Mouse (Mus musculus) hindbrain, embryonic 10.5 days (tissue): Measurements from ENCODE around the gene Bin2. TPM values are rescaled to one million over a fixed set of nuclear protein-coding genes. Genes with fewer than 3 reads are reported as not detected.
A peak's percentile ranks its signal among the peaks of the same experiment; 100 is the strongest.
"Not testable (repeated sequence)": the region's sequence is repeated elsewhere in the genome, so short reads cannot be mapped to it uniquely, and the experiment has no call there.

Source experiments
- DNase-seq: peaks from one replicate; pipeline ENCODE4 v3.0.0-alpha.2; 2017; ENCODE audit warnings: low spot score
- H3K27ac ChIP-seq: fragments of 300-500 bp; sonication (generic); 2 replicates; pipeline ENCODE4 v1.5.1; 2016; ENCODE audit warnings: mild to moderate bottlenecking, moderate library complexity
- H3K27me3 ChIP-seq: fragments of 300-500 bp; sonication (generic); 2 replicates; pipeline ENCODE4 v1.6.1; 2016; ENCODE audit warnings: mild to moderate bottlenecking; ENCODE audit not compliant: poor library complexity, insufficient read depth, severe bottlenecking
- H3K36me3 ChIP-seq: fragments of 300-500 bp; sonication (generic); 2 replicates; pipeline ENCODE4 v1.6.1; 2016; ENCODE audit warnings: mild to moderate bottlenecking, moderate library complexity
- H3K4me1 ChIP-seq: fragments of 300-500 bp; sonication (generic); replicated peaks from 2 replicates; pipeline ENCODE4 v1.6.1; 2016; ENCODE audit warnings: mild to moderate bottlenecking
- H3K4me3 ChIP-seq: fragments of 300-500 bp; sonication (generic); 2 replicates; pipeline ENCODE4 v1.5.1; 2016; ENCODE audit warnings: mild to moderate bottlenecking, moderate library complexity
- H3K9me3 ChIP-seq: fragments of 300-500 bp; sonication (generic); 2 replicates; pipeline ENCODE4 v1.6.1; 2016; ENCODE audit warnings: mild to moderate bottlenecking, moderate library complexity
- WGBS: fragments of 180-500 bp; shearing (Covaris S2); methylation state at CpG from one replicate; pipeline ENCODE4 v1.1.7; 2016; 5-methylcytosine and 5-hydroxymethylcytosine counted together
- polyA plus RNA-seq: library from polyadenylated mRNA; unstranded; fragments of >200 nt; fragmentation: Nextera tagmentation; extraction: Ambion mirVana; gene quantifications from 2 replicates; pipeline ENCODE4 v1.2.1, GENCODE M21; 2016

Bin2 gene
- polyA plus RNA-seq, 1 experiment from 2014 or later = 4.5 TPM

DNA sequence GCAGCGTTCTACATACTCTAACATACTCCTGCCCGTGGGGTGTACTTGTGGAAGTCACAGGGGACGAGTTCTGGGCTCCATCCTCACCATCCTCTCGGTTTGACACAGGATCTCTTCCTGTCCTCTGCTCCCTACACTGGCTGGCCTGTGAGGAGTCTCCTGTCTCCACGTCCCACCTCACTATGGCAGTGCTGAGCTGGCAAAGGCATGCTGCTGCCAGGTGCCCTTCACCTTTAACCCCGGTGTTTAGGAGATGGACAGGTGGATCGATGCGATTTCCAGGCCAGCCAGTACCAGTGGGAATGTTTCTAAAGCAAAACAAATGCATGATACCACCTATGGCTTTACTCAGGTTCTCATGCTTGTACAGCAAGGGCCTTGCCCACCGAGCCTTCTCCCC lies 45.6 kb downstream of the Bin2 start:
- WGBS = 89% methylated on average over 9 of the region's 9 CpGs
- H3K4me3 ChIP-seq = no peak overlapping the region
- peaks cover 8% of the 10 kb centered on the region for H3K27me3 ChIP-seq
- no peaks in the 10 kb centered on the region for H3K9me3 ChIP-seq
- peaks cover 30% of the 10 kb centered on the region for H3K36me3 ChIP-seq
- no peak for DNase-seq
- H3K27ac ChIP-seq = no peak overlapping the region
- peaks cover 15% of the 10 kb centered on the region for H3K4me1 ChIP-seq

DNA sequence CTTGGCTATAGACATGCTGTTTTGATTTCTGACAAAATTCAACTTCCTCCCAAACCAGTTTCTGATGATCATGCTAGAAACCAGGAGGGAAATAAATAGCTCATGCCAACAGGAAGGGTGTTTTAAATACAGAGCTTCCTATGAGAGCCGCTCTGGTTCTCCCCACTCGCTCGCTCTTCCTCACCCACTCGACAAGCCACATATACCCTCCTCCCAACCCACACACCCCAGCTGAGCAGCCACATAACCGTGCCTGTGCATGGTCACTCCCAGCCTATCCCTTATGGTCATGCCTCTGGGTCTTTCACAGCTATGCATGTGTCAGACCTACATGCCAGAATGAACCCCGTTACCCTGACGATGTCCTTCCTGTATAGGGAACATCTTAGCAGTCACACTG lies 47.2 kb downstream of the Bin2 start:
- Histone ChIP-seq H3K36me3 (peaks cover 45% of the 10 kb centered on the region), H3K27me3 (no peaks in the 10 kb centered on the region), H3K4me3 (no peak overlapping the region), H3K9me3 (no peaks in the 10 kb centered on the region), H3K27ac (no peak overlapping the region), H3K4me1 (0 out of 2 replicates have a peak, but pooled peaks cover 4% of the 10 kb centered on the region)
- no peak for DNase-seq
- WGBS = 91% methylated on average over 7 of the region's 7 CpGs

DNA sequence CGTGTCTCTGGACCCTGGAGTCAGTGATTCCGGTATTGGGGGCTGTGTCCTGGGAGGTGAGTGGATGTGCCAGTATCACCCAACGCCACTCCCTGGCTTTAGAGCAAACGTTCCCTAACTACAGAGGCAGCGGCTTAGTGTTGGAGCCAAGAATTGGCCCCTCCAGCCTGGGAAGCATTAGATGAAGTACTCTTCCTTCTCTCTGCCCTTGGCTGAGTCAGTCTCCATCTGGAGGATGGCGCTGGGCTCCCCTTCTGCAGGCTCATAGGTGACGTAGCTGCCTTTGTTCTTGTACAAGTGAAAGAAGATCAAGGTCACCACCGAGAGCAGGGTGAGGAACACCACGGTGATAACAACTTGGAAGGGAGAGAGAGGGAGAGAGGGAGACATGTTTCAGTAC lies 47.7 kb downstream of the Bin2 start:
- WGBS = 77% methylated on average over 9 of the region's 9 CpGs
- peaks cover 48% of the 10 kb centered on the region for H3K36me3 ChIP-seq
- H3K9me3 ChIP-seq = not testable (repeated sequence)

DNA sequence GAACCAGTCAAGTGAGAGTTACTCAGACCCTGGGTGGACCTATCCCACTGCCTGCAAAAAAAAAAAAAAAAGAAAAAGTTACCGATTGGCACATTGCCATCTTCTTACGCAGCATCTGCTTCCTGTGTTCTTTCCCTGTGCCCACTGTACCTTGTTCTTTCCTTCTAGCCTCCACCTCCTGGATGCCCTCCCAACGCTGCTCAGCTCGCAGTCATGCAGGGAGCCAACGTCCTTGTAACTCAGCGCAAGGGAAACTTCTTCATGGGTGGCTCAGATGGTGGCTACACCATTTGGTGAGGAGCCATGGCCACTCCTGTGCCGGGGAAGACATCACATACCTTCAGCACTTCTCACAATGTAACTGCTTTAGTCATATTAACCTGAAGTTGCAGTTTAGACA lies 50.2 kb downstream of the Bin2 start:
- Histone ChIP-seq H3K27ac (no peak overlapping the region), H3K4me3 (no peak overlapping the region), H3K9me3 (no peaks in the 10 kb centered on the region), H3K27me3 (peaks cover 3% of the 10 kb centered on the region; the same call in 1 of the 2 replicates), H3K4me1 (peaks cover 22% of the 10 kb centered on the region), H3K36me3 (peaks cover 48% of the 10 kb centered on the region)
- 90% methylated on average over 7 of the region's 7 CpGs for WGBS
- no peak for DNase-seq

More for the DNA sequence above, 47.7 kb downstream of the Bin2 start:
- not testable (repeated sequence) for H3K27ac ChIP-seq, DNase-seq, H3K4me3 ChIP-seq, H3K4me1 ChIP-seq, H3K27me3 ChIP-seq

DNA sequence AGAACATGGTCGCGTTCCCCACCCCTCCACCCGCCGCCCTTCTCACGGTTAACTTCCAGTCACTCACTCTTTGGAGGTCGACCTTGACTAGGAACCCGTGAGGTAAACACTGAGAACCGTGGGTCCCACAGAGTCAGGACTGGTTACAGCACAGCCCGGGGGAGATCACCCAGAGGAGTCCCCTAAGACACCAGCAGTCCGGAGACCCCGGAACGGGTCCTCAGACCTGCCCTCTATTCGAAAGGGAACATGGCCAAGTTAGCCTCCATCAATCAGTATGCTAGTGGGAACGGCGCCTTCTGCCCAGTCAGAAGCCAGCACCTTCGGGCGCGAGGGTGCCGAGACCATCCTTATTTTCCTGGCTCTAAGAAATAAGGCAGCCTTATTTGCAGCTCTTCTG lies 53.1 kb downstream of the Bin2 start:
- Histone ChIP-seq H3K4me1 (peaks cover 32% of the 10 kb centered on the region), H3K27me3 (peaks cover 19% of the 10 kb centered on the region), H3K27ac (peak overlapping the region; percentile 97), H3K36me3 (peaks cover 43% of the 10 kb centered on the region), H3K4me3 (peak overlapping the region; percentile 93), H3K9me3 (no peaks in the 10 kb centered on the region)
- WGBS = 2% methylated on average over 19 of the region's 19 CpGs
- no peak for DNase-seq

DNA sequence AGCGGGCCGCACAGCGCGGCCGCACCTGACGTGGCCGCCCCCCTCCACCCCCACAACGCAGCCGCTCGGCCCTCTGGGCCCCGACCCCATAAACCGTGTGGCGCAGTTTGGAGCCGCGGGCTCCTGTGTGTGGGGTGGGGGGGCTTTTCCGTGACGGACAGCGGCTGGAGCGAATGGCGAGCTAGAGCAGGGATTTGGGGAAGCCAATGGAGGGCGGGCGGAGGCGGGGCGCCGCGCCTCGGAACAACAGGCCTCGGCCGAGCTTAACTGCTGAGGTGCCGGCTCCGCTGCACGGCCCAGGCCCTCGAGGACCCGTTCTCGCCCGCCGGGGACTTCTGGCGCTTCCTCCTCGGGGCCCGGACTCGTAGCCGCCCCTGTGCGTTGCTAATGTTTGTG lies 53.5 kb downstream of the Bin2 start:
- under 1% methylated on average over 41 of the region's 43 CpGs for WGBS
- Histone ChIP-seq H3K4me3 (peak overlapping the region; percentile 93), H3K27me3 (peaks cover 23% of the 10 kb centered on the region), H3K9me3 (no peaks in the 10 kb centered on the region), H3K27ac (peak overlapping the region; percentile 97), H3K36me3 (peaks cover 39% of the 10 kb centered on the region), H3K4me1 (peaks cover 32% of the 10 kb centered on the region)
- DNase-seq = peak; percentile 90

DNA sequence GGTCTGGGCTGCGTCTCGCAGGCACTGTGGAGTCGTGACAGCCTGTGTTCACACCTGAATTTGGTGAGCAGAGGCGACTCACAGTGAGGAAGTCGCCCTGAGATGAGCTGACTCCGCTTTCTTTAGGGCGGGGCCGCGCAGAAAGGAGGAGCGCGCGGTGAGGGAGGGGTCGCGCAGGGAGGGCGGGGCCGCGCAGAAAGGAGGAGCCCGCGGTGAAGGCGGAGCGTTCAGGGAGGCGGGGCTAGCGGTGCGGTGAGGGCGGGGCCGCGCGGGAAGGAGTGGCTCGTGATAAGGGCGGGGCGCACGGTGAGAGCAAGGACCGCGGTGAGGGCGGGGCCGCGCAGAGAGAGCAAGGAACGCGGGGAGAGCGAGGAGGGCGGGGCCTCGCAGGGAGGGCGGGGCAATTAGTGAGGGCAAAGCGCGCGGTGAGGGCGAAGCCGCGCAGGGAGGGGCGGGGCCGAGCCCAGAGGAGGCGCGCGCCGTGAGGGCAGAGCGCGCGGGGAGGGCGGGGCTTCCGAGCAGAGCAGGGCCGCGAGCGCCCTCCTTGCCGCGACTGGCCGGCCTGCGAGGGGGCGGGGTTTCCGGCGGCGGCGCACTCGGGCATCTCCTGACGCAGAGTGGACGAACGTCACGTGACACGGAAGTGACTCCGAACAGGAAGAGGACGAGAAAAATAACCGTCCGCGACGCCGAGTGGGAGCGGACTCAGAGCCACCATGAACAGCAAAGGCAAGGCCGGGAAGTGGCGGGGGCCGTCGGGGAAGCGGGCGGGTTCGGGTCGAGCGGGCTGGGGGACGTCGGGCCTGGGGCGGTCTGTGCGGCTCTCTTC lies 54.1 kb downstream of the Bin2 start, which contains the start of gene Dazap2:
Gene Dazap2, plus strand, starts transcription at position 354 of the 829 bp plus-strand sequence.
- peak within 1 kb of the TSS; percentile 97 for H3K27ac ChIP-seq
- H3K4me3 ChIP-seq = peak within 1 kb of the TSS; percentile 93
- H3K4me1 ChIP-seq = peaks cover 32% of the 10 kb centered on the region
- H3K27me3 ChIP-seq = peaks cover 25% of the 10 kb centered on the region
- peaks cover 33% of the 10 kb centered on the region for H3K36me3 ChIP-seq
- H3K9me3 ChIP-seq = no peaks in the 10 kb centered on the region
- DNase-seq = peak; percentile 99
- WGBS = under 1% methylated on average over 99 of the region's 99 CpGs

DNA sequence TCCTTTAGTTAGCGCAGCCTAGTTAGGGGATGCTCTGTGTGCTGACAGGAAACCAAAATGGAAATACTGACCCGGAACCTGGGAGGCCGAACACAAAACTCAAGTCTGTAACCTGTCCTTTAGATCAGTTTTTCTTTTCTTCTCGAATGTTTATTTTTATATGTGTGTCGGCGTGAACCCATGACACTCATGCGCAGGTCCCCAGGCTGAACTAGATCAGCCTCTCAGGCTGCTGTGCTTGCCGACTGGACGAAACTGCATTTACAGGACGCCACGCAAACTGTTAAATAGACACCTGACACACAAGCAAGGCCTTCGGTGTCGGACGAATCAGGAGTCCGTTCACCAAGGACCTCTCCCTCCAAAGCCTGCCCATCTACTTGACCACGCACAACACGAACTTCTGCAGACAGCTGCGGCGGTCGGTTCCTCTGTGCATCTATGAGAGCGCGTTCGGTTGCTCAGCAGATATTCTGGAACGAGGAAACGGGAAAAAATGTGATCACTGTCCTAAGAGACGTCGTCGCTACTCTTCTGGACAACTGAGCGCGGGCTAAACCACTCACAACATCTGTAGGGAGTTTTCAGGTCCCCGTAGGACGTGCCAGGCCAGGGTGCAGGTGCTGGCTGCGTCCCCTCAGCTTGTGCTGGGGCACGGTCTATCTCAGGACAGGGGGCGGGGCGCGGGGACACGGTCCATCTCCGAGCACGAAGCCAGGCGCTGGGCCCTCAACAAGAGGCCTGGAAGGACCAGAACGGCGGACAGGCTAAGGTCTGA lies 54.9 kb downstream of the Bin2 start:
- no peaks in the 10 kb centered on the region for H3K9me3 ChIP-seq
- 10% methylated on average over 43 of the region's 43 CpGs for WGBS
- peak overlapping the region; percentile 93 for H3K4me3 ChIP-seq
- H3K27ac ChIP-seq = peak overlapping the region; percentile 97
- peaks cover 25% of the 10 kb centered on the region for H3K36me3 ChIP-seq
- peaks cover 25% of the 10 kb centered on the region for H3K27me3 ChIP-seq
- no peak for DNase-seq
- H3K4me1 ChIP-seq = peaks cover 40% of the 10 kb centered on the region

DNA sequence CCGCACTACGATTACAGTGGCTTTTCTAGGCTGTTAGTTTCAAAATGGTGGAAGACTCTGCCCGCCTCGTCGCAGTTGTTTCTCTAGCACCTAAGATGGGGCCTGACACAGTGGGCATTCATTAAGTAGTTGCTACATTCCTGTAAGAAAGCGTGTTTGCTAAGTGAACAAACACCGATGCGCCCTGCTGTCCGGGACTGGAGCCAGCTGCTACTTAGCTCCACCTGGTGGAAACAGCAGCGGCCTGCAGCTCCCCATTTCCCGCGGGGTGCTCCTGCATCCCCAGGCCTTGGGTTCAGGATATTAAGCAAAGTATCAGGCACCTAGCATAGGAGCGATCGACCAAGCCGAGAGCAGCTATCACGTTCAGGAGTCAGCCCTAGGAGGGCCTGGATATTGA lies 55.8 kb downstream of the Bin2 start:
- peaks cover 43% of the 10 kb centered on the region for H3K4me1 ChIP-seq
- WGBS = 9% methylated on average over 16 of the region's 16 CpGs
- H3K4me3 ChIP-seq = peak overlapping the region; percentile 35
- H3K27me3 ChIP-seq = peaks cover 25% of the 10 kb centered on the region
- no peaks in the 10 kb centered on the region for H3K9me3 ChIP-seq
- DNase-seq = peak; percentile 84
- peaks cover 16% of the 10 kb centered on the region for H3K36me3 ChIP-seq
- H3K27ac ChIP-seq = no peak overlapping the region

DNA sequence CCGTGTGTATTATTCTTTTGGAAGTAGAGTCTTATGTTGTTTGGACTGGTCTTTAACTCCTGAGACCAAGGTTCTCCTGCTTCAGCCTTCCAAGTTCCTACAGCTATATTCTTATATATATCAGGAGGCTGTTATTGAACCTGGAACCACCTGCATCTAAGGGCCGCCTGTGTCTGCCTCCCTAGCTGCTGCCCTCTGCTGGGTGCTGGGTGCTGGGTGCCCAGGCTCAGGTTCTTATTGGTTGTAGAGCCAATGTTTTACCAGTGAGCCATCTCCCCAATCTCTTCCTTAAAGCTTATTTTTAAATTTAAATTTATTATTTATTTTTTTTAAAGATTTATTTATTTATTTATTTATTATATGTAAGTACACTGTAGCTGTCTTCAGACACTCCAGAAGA lies 56.9 kb downstream of the Bin2 start:
- Histone ChIP-seq H3K27ac (no peak overlapping the region), H3K4me1 (peaks cover 43% of the 10 kb centered on the region), H3K9me3 (no peaks in the 10 kb centered on the region), H3K4me3 (no peak overlapping the region), H3K36me3 (peaks cover 5% of the 10 kb centered on the region), H3K27me3 (peaks cover 25% of the 10 kb centered on the region)
- no peak for DNase-seq
- WGBS = 75% methylated on average over 2 of the region's 2 CpGs

DNA sequence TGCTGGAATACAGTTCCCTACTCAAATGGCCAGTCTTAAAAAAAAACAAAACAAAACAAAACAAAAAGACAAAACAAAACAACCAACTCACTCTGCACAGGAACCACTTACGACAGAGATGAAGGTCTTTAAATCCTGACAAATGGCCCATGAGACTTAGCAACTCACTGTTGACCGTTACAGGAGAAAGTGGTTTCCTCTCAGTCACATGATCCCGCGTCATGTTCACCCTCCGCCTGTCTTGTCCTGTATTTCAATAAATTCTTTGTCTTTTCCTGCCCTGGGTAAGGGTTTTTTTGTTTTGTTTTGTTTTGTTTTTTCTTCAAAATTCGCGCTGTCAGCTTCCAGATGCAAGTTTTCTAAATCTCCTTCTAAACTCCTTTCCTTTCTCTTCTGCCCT lies 57.4 kb downstream of the Bin2 start:
- WGBS = 84% methylated on average over 7 of the region's 7 CpGs
- peaks cover 1% of the 10 kb centered on the region; the same call in 1 of the 2 replicates for H3K36me3 ChIP-seq
- no peak overlapping the region for H3K27ac ChIP-seq
- H3K4me1 ChIP-seq = peaks cover 41% of the 10 kb centered on the region
- DNase-seq = no peak
- H3K27me3 ChIP-seq = peaks cover 25% of the 10 kb centered on the region
- H3K4me3 ChIP-seq = no peak overlapping the region
- no peaks in the 10 kb centered on the region for H3K9me3 ChIP-seq

DNA sequence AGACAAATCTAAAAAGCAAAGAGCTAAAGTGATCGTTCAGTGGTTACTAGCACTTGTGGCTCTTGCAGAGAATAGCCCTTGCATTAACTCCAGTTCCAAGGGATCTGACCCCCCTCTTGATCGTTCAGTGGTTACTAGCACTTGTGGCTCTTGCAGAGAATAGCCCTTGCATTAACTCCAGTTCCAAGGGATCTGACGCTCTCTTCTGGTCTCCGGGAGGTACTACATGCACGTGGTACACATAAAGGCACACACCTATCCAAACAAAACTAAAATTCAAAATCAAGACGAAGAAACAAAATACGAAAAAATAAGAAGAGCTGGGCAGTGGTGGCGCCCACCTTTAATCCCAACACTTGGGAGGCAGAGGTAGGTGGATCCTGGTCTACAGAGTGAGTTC lies 62.7 kb downstream of the Bin2 start:
- not testable (repeated sequence) for DNase-seq, H3K36me3 ChIP-seq, H3K4me3 ChIP-seq, H3K27ac ChIP-seq, H3K9me3 ChIP-seq
- Histone ChIP-seq H3K27me3 (peaks cover 44% of the 10 kb centered on the region), H3K4me1 (peaks cover 31% of the 10 kb centered on the region)
- WGBS = 92% methylated on average over 8 of the region's 8 CpGs

DNA sequence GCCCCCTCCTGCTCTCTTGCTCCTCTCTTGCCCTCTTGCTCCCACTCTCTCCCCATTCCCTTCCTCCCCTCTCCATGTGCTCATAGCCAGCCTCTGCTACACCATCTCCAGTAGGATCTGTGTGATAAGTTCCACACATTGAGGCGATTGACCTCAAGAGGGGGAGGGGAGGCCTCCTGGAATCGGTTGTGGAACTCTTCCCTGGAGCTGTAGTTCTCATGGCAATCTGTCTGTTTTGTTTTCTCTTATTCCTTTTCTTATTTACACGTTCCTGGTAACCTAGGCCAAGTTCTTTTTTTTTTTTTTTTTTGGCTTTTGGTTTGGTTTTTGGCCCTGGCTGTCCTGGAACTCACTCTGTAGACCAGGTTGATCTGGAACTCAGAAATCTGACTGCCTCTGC lies 67.7 kb downstream of the Bin2 start:
- Histone ChIP-seq H3K4me3 (no peak overlapping the region), H3K4me1 (peaks cover 51% of the 10 kb centered on the region), H3K9me3 (no peaks in the 10 kb centered on the region), H3K36me3 (no peaks in the 10 kb centered on the region), H3K27ac (no peak overlapping the region), H3K27me3 (peaks cover 84% of the 10 kb centered on the region)
- DNase-seq = no peak
- WGBS = 51% methylated on average over 3 of the region's 3 CpGs
